Mouse (Mus musculus) WW6 (cell line): Measurements from ENCODE around the gene Pon3.

Experiments
- DNase-seq: peaks from one replicate; pipeline ENCODE4 v3.0.0-alpha.2; 2013; ENCODE audit warnings: low read depth, low spot score

The Pon3 gene

DNA sequence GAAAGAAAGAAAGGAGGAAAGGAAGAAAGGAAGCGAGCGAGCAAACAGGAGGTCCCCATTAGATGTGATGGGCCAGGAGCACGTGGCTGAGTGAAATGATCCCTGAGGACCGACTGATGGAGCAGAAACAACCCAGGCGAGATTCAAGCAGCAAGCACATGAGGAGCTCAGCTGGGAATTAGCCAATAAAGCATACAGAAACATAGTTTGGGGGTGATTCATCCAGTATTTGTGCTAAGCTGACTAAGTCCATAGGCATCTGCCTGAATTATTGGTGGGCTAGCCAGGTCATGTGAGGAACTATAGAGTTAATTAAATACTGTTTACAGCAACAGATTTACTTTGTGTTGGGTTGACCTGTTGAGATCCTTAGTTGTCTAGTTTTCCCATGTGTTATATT, 75.4 kb downstream of the Pon3 start:
- DNase-seq, result no peak

DNA sequence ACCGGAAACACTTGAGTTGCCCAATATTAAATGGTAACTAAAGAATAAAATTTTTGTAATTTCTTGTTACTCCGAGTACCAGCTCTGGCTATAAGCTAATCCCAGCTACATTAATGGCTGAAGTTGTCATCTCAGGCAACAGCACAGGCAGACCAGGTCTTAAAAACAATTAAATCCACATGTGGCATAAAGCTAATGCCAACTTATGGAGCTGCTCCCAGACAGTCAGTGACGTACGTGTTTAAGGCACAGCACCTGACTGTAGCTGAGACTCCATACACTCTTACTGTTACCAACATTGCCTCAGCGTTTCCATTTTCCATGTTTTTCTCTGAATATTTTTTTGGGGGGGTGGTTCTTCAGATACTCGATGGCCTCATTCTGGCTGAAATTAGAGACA, 76.9 kb downstream of the Pon3 start:
- DNase-seq, result no peak

DNA sequence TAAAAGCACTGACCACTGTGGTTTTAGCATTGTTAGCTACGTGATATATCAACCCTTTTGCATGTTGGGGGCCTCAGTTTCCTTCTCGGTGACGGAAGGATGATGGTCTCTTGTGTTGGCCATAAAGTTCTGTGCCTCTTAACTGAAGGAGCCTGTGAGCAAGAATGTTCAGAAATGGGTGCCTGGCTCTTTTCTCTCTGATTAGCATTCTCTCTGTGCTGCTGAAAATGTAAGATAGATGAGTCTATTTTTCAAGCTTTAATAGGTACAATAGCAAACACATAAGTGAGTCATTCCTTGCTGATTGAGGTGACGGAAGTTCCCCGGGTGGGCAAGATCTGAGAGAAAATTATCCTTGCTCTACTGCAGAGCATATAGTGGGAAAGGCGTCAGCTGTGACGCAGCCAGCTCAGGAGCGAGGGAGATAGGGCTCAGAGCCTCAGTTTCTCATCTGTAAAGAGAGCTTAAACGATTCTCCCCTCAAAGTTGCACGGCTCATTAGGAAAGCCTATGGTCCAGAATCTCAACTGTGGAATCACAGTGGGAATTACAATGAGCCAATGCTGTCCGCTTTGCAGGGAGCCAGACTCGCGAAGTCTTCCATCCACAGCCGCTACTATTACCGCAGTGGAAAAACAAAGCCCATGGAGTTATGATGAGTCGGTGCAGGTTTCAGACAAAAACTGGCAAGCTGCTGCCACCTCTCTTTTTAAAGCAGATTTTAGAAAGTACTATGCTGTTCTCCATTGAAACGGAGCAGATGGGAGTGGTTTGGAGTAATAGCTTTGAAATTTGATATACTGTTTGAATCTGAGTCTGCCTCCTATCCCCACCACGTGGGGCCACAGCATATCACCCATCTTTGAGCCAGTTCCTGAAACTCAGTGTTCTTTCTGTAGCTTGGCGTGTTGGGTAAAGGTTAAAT, 77.9 kb downstream of the Pon3 start:
- DNase-seq, result no peak

DNA sequence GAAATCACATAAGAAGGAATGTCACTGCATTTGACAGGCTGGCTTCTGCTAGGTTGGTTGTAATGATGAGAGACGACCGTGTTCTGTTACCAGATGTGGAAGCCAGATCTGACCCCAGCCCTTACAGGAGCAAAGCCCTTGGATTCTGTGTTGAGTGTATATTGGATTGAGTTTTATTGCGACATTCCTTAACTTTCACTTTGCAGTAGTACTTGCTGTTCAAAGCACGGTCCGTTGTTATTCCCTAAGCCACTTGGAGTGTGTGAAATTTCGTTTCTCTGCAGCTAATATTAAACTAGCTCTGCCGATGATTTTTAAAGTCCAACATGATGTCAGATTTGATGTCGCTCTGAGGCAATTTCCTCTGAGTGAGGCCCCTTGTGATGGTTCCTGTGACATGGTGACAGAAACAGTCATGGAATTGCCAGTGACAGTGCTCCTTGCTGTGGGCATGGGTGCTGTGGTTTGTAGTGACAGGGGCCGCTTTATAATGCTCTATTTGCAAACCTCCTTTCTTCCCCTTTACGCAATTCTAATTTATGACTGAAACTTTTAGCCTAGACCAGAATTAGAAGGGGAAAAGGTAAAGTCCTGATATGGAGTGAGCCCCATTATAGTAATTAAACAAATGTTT, 81.8 kb downstream of the Pon3 start:
- DNase-seq, result no peak

DNA sequence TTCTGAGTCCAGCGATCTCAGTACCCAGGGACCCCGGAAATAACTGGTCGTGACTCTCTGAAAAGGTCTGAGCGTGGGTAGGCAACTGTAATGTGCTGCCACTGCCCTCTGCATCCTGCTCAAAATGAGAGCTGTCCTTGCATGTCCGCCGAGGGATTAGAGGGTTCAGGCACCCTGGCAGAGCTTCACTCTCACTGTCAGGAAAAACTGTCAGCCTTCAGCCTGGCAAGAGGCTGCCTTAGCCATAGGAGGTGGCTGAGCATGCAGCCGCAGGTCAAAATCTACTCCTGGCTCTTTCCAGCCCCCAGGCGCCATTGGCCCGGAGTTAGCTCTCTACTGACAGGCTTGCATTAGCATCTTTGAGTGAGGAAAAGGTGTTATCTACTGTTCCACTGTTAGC, 83.5 kb downstream of the Pon3 start:
- no peak for DNase-seq

DNA sequence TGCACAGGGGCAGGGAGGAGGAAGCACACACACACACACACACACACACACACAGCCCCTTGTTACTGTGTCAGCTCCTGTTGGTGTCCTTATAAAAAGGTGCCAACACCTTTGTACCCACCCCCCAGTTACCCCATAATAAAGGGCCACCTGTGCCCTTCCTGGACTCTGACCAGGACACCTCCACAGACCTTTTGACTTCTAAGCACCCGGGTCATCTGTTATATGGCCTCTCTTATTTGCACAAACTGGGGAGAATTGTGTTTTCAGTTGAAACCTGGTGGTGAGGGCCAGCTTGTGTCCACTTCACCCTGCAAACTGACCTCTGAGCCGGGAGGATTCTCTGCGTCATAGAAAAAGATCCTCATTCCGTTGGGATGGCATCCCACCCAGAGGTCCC, 84.7 kb downstream of the Pon3 start:
- no peak for DNase-seq
